Mouse (Mus musculus): ENCODE measurements around the gene Gm47841. TPM values are rescaled to one million over a fixed set of nuclear protein-coding genes. Genes with fewer than 3 reads are reported as not detected.

Gm47841 gene
- total RNA-seq (2021) (not detected), polyA plus RNA-seq (2012; rRNA removed) (not detected in 2 replicates)
- long read RNA-seq, result 0 reads

- 11% methylated on average over 23 of the region's 23 CpGs for WGBS
- Histone ChIP-seq H3K27me3 (ENCODE audit: control insufficient read depth, insufficient read depth, low read length) (peaks cover 13% of the 10 kb centered on the region), H3K36me3 (ENCODE audit: control insufficient read depth, insufficient read depth, low read length) (no peaks in the 10 kb centered on the region), H3K4me1 (ENCODE audit: control insufficient read depth, insufficient read depth, low read length) (no peaks in the 10 kb centered on the region), H3K79me2 (replicated peaks; ENCODE audit: control insufficient read depth, insufficient read depth, low read length) (no peaks in the 10 kb centered on the region), H3K4me3 (peak within 1 kb of the TSS; percentile 58), H3K27ac (peak within 1 kb of the TSS; percentile 19), H3K9ac (ENCODE audit: low read depth, low read length) (peak within 1 kb of the TSS; percentile 57)
- DNase-seq, result peak; percentile 43 to 57
- TF ChIP-seq EP300 (IDR thresholded peaks at IDR 0.05; ENCODE audit: insufficient read depth, low read depth, low read length), result no peak
- TF ChIP-seq CTCF (IDR thresholded peaks at IDR 0.05), result no peak
- no peak for TF ChIP-seq POLR2A (IDR thresholded peaks at IDR 0.05; ENCODE audit: insufficient read depth, low read depth, low read length)
- intact Hi-C loops (cut with DNase I), result loop anchor here (5.0 kb wide), 1 partner anchor 60 kb away; no protein-coding TSS in a partner anchor
These were observed at the start of gene Gm47841 for GRCm38 (mm10) chr15:101047194-101047555. Gene Gm47841, minus strand, starts transcription at chr15:101047397.

GRCm38 (mm10) chr15:101095392-101095791 lies 48.2 kb upstream of the Gm47841 start:
- WGBS, result 80% methylated on average over 3 of the region's 3 CpGs
- Histone ChIP-seq H3K27ac (no peak overlapping the region), H3K4me1 (ENCODE audit: control insufficient read depth, insufficient read depth, low read length) (peaks cover 2% of the 10 kb centered on the region), H3K36me3 (ENCODE audit: control insufficient read depth, insufficient read depth, low read length) (no peaks in the 10 kb centered on the region), H3K9ac (ENCODE audit: low read depth, low read length) (no peak overlapping the region), H3K79me2 (replicated peaks; ENCODE audit: control insufficient read depth, insufficient read depth, low read length) (no peaks in the 10 kb centered on the region), H3K4me3 (no peak overlapping the region), H3K27me3 (ENCODE audit: control insufficient read depth, insufficient read depth, low read length) (no peaks in the 10 kb centered on the region)
- intact Hi-C loops (cut with DNase I), result no loop called here
- TF ChIP-seq EP300 (IDR thresholded peaks at IDR 0.05; ENCODE audit: insufficient read depth, low read depth, low read length) (no peak), CTCF (IDR thresholded peaks at IDR 0.05) (no peak), POLR2A (IDR thresholded peaks at IDR 0.05; ENCODE audit: insufficient read depth, low read depth, low read length) (no peak)
- DNase-seq, result no peak

GRCm38 (mm10) chr15:101094979-101095378 lies 47.8 kb upstream of the Gm47841 start:
- Histone ChIP-seq H3K9ac (ENCODE audit: low read depth, low read length) (no peak overlapping the region), H3K4me1 (ENCODE audit: control insufficient read depth, insufficient read depth, low read length) (peaks cover 2% of the 10 kb centered on the region), H3K4me3 (no peak overlapping the region), H3K36me3 (ENCODE audit: control insufficient read depth, insufficient read depth, low read length) (no peaks in the 10 kb centered on the region), H3K27me3 (ENCODE audit: control insufficient read depth, insufficient read depth, low read length) (no peaks in the 10 kb centered on the region), H3K79me2 (replicated peaks; ENCODE audit: control insufficient read depth, insufficient read depth, low read length) (no peaks in the 10 kb centered on the region), H3K27ac (no peak overlapping the region)
- TF ChIP-seq EP300 (IDR thresholded peaks at IDR 0.05; ENCODE audit: insufficient read depth, low read depth, low read length) (no peak), POLR2A (IDR thresholded peaks at IDR 0.05; ENCODE audit: insufficient read depth, low read depth, low read length) (no peak), CTCF (IDR thresholded peaks at IDR 0.05) (no peak)
- WGBS, result 77% methylated on average over 9 of the region's 9 CpGs
- intact Hi-C loops (cut with DNase I), result no loop called here
- no peak for DNase-seq

GRCm38 (mm10) chr15:101093988-101094387 lies 46.8 kb upstream of the Gm47841 start:
- H3K79me2 ChIP-seq (replicated peaks; ENCODE audit: control insufficient read depth, insufficient read depth, low read length), result no peaks in the 10 kb centered on the region
- intact Hi-C loops (cut with DNase I), result no loop called here
- H3K9ac ChIP-seq (ENCODE audit: low read depth, low read length), result no peak overlapping the region
- H3K4me3 ChIP-seq, result no peak overlapping the region
- 77% methylated on average over 6 of the region's 6 CpGs for WGBS
- no peaks in the 10 kb centered on the region for H3K27me3 ChIP-seq (ENCODE audit: control insufficient read depth, insufficient read depth, low read length)
- H3K4me1 ChIP-seq (ENCODE audit: control insufficient read depth, insufficient read depth, low read length), result peaks cover 2% of the 10 kb centered on the region
- H3K36me3 ChIP-seq (ENCODE audit: control insufficient read depth, insufficient read depth, low read length), result no peaks in the 10 kb centered on the region
- no peak for TF ChIP-seq CTCF (IDR thresholded peaks at IDR 0.05)
- no peak for TF ChIP-seq POLR2A (IDR thresholded peaks at IDR 0.05; ENCODE audit: insufficient read depth, low read depth, low read length)
- TF ChIP-seq EP300 (IDR thresholded peaks at IDR 0.05; ENCODE audit: insufficient read depth, low read depth, low read length), result no peak
- no peak for DNase-seq
- H3K27ac ChIP-seq, result no peak overlapping the region

- WGBS, result 58% methylated on average over 25 of the region's 25 CpGs
- Histone ChIP-seq H3K4me3 (no peak overlapping the region), H3K9ac (ENCODE audit: low read depth, low read length) (no peak overlapping the region)
These were observed 45.8 kb upstream of the Gm47841 start for GRCm38 (mm10) chr15:101092829-101093648.

More at GRCm38 (mm10) chr15:101092829-101093648, 45.8 kb upstream of the Gm47841 start:
- no peaks in the 10 kb centered on the region for H3K79me2 ChIP-seq (replicated peaks; ENCODE audit: control insufficient read depth, insufficient read depth, low read length)
- intact Hi-C loops (cut with DNase I), result no loop called here
- peak overlapping the region; percentile 23; the same call in 1 of the 2 replicates for H3K27ac ChIP-seq
- TF ChIP-seq EP300 (IDR thresholded peaks at IDR 0.05; ENCODE audit: insufficient read depth, low read depth, low read length), result no peak
- no peak for TF ChIP-seq POLR2A (IDR thresholded peaks at IDR 0.05; ENCODE audit: insufficient read depth, low read depth, low read length)
- no peak for TF ChIP-seq CTCF (IDR thresholded peaks at IDR 0.05)
- H3K4me1 ChIP-seq (ENCODE audit: control insufficient read depth, insufficient read depth, low read length), result no peaks in the 10 kb centered on the region; the same call in 1 of the 2 replicates
- H3K27me3 ChIP-seq (ENCODE audit: control insufficient read depth, insufficient read depth, low read length), result no peaks in the 10 kb centered on the region
- H3K36me3 ChIP-seq (ENCODE audit: control insufficient read depth, insufficient read depth, low read length), result no peaks in the 10 kb centered on the region
- peak; percentile 42 to 56 for DNase-seq

All from heart, adult 2 months (tissue).